Mouse (Mus musculus): ENCODE measurements at regions not wholly inside any gene's neighbourhood (a gene's known extent, or its start where the extent isn't known, plus 50 kb on each side); places are given as distances from the start of the nearest gene placed in this dataset.

- TF ChIP-seq POLR2AphosphoS5 (IDR thresholded peaks at IDR 0.05; ENCODE audit: insufficient replicate concordance, low read depth, low read length) = no peak
- no peak for TF ChIP-seq CTCF (IDR thresholded peaks at IDR 0.05; ENCODE audit: low read depth, low read length)
- TF ChIP-seq TAL1 (conservative IDR thresholded peaks at IDR 0.05; ENCODE audit: low read depth, low read length) = no peak
- no peak for TF ChIP-seq GATA1 (IDR thresholded peaks at IDR 0.05; ENCODE audit: borderline replicate concordance, low read length)
These were observed 538.8 kb upstream of the Map3k7 start for GRCm38 (mm10) chr4:31425135-31425534.
